Mouse (Mus musculus): ENCODE measurements around the gene Zfp36l2.

GRCm38 (mm10) chr17:84140822-84141507, 46.8 kb downstream of the Zfp36l2 start:
- TF ChIP-seq CTCF (IDR thresholded peaks at IDR 0.05; ENCODE audit: extremely low read depth, insufficient read depth, low read length), result no peak
- no peak for TF ChIP-seq POLR2A (IDR thresholded peaks at IDR 0.05; ENCODE audit: extremely low read depth, insufficient read depth, low read length)

All from cortical plate, adult 2 months (tissue).